Mouse (Mus musculus) liver, embryonic 11.5 days (tissue): ENCODE measurements around the gene Wdr19. TPM values are rescaled to one million over a fixed set of nuclear protein-coding genes. Genes with fewer than 3 reads are reported as not detected.

ENCODE experiments used
- ATAC-seq: fragments of 200-750 bp; cut with Nextera tagmentation; replicated peaks from 2 replicates; pipeline ENCODE4 v1.8.0; 2017; ENCODE audit warnings: moderate number of reproducible peaks, mild to moderate bottlenecking, moderate TSS enrichment, moderate library complexity; ENCODE audit not compliant: low FRiP score
- DNase-seq: peaks from one replicate; pipeline ENCODE4 v3.0.0-alpha.2; 2017; ENCODE audit warnings: low spot score
- H3K27ac ChIP-seq: fragments of 300-500 bp; sonication (generic); 2 replicates; pipeline ENCODE4 v1.5.1; 2014; ENCODE audit warnings: mild to moderate bottlenecking, low read depth, low read length, control low read depth
- H3K27me3 ChIP-seq: fragments of 300-500 bp; sonication (generic); replicated peaks from 2 replicates; pipeline ENCODE4 v1.6.1; 2014; ENCODE audit warnings: low read length, mixed read lengths; ENCODE audit not compliant: control insufficient read depth, insufficient read depth
- H3K36me3 ChIP-seq: fragments of 300-500 bp; sonication (generic); 2 replicates; pipeline ENCODE4 v1.6.1; 2014; ENCODE audit warnings: mild to moderate bottlenecking, low read length, moderate library complexity, mixed read lengths; ENCODE audit not compliant: control insufficient read depth, insufficient read depth
- H3K4me1 ChIP-seq: fragments of 300-500 bp; sonication (generic); replicated peaks from 2 replicates; pipeline ENCODE4 v1.6.1; 2014; ENCODE audit warnings: low read length, mixed read lengths; ENCODE audit not compliant: control insufficient read depth, insufficient read depth
- H3K4me2 ChIP-seq: fragments of 300-500 bp; sonication (generic); 2 replicates; pipeline ENCODE4 v1.6.1; 2014; ENCODE audit warnings: mild to moderate bottlenecking, control low read depth, moderate library complexity
- H3K4me3 ChIP-seq: fragments of 300-500 bp; sonication (generic); 2 replicates; pipeline ENCODE4 v1.5.1; 2014; ENCODE audit warnings: low read depth, low read length, control low read depth
- H3K9ac ChIP-seq: fragments of 300-500 bp; sonication (generic); 2 replicates; pipeline ENCODE4 v1.6.1; 2014; ENCODE audit warnings: low read depth, low read length, control low read depth
- H3K9me3 ChIP-seq: fragments of 300-500 bp; sonication (generic); 2 replicates; pipeline ENCODE4 v1.6.1; 2016; ENCODE audit warnings: low read length, inconsistent platforms, mixed read lengths; ENCODE audit not compliant: control insufficient read depth
- WGBS: fragments of 180-500 bp; shearing (Covaris S2); extraction: QIAGEN DNeasy Blood & Tissue Kit; methylation state at CpG from one replicate; pipeline ENCODE4 v1.1.7; 2014; 5-methylcytosine and 5-hydroxymethylcytosine counted together
- polyA plus RNA-seq: library from polyadenylated mRNA; unstranded; fragments of >200 nt; fragmentation: Nextera tagmentation; extraction: Ambion mirVana; gene quantifications from 2 replicates; pipeline ENCODE4 v1.2.1, GENCODE M21; 2014

Wdr19 gene
- polyA plus RNA-seq: 4.9 and 5.8 TPM in 2 replicates

- Histone ChIP-seq H3K4me3 (peak within 1 kb of the TSS; percentile 72), H3K9ac (peak within 1 kb of the TSS; percentile 66), H3K9me3 (no peaks in the 10 kb centered on the region), H3K4me2 (peak within 1 kb of the TSS; percentile 88), H3K27me3 (no peaks in the 10 kb centered on the region), H3K36me3 (no peaks in the 10 kb centered on the region), H3K27ac (peak within 1 kb of the TSS; percentile 38; the same call in 1 of the 2 replicates), H3K4me1 (no peaks in the 10 kb centered on the region; the same call in 1 of the 2 replicates)
- peak; percentile 95 for DNase-seq
- ATAC-seq: peak; percentile 100
- under 1% methylated on average over 37 of the region's 37 CpGs for WGBS
Observed at GRCm38 (mm10) chr5:65199346-65200128, at the start of gene Wdr19. Wdr19 (plus strand) TSS chr5:65199696.

- WGBS: 90% methylated on average over 6 of the region's 6 CpGs
- no peaks in the 10 kb centered on the region for H3K4me1 ChIP-seq
- H3K36me3 ChIP-seq: no peaks in the 10 kb centered on the region; the same call in 1 of the 2 replicates
Observed at GRCm38 (mm10) chr5:65149706-65150105, 49.8 kb upstream of the Wdr19 start.

DNA sequence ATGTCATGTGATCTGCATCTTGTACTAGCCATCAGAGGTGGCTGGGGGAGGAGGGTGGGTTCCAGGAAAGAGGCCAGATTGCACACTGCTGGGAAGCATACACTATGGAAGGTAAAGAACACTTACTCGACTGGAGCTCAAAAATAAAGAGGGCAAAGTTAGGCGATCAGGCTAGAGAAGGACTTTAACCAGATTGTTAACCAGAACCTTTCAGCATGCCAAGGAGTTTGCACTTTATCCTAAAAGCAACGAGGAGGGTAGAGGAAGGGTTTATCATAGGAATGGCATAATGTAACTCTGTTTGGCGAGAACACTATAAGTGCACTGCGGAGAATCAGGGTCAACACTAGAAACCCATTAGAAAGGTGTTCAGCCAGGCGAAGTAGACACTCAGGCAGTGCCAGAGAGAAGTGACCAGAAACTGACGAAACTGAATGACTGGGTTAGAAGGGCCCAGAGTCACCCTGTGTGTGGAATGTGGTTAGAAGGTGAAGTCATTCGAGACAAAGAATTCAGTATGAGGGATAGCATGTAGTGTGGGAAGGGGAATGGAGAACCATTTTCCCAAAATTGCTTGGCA, 49.0 kb upstream of the Wdr19 start:
- Histone ChIP-seq H3K4me1 (no peaks in the 10 kb centered on the region), H3K4me3 (no peak overlapping the region), H3K4me2 (no peak overlapping the region), H3K9ac (no peak overlapping the region), H3K9me3 (no peaks in the 10 kb centered on the region), H3K27me3 (no peaks in the 10 kb centered on the region), H3K27ac (no peak overlapping the region), H3K36me3 (no peaks in the 10 kb centered on the region)
- WGBS: 85% methylated on average over 8 of the region's 8 CpGs
- DNase-seq (no peak), ATAC-seq (no peak)

More at GRCm38 (mm10) chr5:65149706-65150105, 49.8 kb upstream of the Wdr19 start:
- ATAC-seq: no peak
- no peak for DNase-seq
- Histone ChIP-seq H3K9ac (no peak overlapping the region), H3K27ac (no peak overlapping the region), H3K9me3 (no peaks in the 10 kb centered on the region), H3K4me2 (no peak overlapping the region), H3K4me3 (no peak overlapping the region), H3K27me3 (no peaks in the 10 kb centered on the region)

- Histone ChIP-seq H3K4me3 (no peak overlapping the region), H3K4me2 (no peak overlapping the region), H3K9ac (no peak overlapping the region), H3K27ac (no peak overlapping the region), H3K27me3 (no peaks in the 10 kb centered on the region), H3K9me3 (no peaks in the 10 kb centered on the region), H3K4me1 (no peaks in the 10 kb centered on the region), H3K36me3 (no peaks in the 10 kb centered on the region)
- no peak for ATAC-seq
- DNase-seq: no peak
- WGBS: 89% methylated on average over 3 of the region's 3 CpGs
Observed at GRCm38 (mm10) chr5:65151276-65151675, 48.2 kb upstream of the Wdr19 start.

DNA sequence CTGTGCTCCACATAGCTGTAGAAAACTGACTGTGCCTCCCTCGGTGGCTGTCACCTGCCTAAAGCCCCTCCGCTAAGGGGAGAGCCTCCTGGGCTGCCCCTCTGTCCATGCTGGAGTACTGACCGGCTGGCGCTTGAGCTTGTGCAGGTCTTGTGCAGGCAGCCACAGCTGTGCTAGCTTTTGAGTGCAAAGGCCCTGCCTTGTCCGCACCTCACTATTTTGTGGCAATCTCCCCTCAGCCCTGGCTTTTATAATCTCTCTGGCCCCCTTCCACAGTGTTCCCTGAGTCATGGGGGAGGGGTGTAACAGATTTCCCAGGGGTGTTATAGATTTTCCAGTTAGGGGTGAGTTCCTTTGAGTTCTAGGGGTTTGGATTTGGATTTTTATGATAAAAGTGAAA, 47.7 kb upstream of the Wdr19 start:
- H3K27me3 ChIP-seq: no peaks in the 10 kb centered on the region
- 90% methylated on average over 5 of the region's 5 CpGs for WGBS
- DNase-seq (no peak), ATAC-seq (no peak)
- no peak overlapping the region for H3K4me2 ChIP-seq
- H3K4me1 ChIP-seq: no peaks in the 10 kb centered on the region
- H3K9ac ChIP-seq: no peak overlapping the region
- no peaks in the 10 kb centered on the region for H3K9me3 ChIP-seq
- H3K4me3 ChIP-seq: no peak overlapping the region
- peaks cover 1% of the 10 kb centered on the region; the same call in 1 of the 2 replicates for H3K36me3 ChIP-seq
- H3K27ac ChIP-seq: no peak overlapping the region

GRCm38 (mm10) chr5:65154287-65154686, 45.2 kb upstream of the Wdr19 start:
- ATAC-seq: no peak
- H3K4me1 ChIP-seq: no peaks in the 10 kb centered on the region
- peaks cover 2% of the 10 kb centered on the region; the same call in 1 of the 2 replicates for H3K36me3 ChIP-seq
- no peaks in the 10 kb centered on the region for H3K9me3 ChIP-seq
- 77% methylated on average over 6 of the region's 6 CpGs for WGBS
- H3K27ac ChIP-seq: no peak overlapping the region
- no peak overlapping the region for H3K4me2 ChIP-seq
- H3K27me3 ChIP-seq: no peaks in the 10 kb centered on the region
- no peak overlapping the region for H3K4me3 ChIP-seq
- no peak overlapping the region for H3K9ac ChIP-seq
- no peak for DNase-seq

DNA sequence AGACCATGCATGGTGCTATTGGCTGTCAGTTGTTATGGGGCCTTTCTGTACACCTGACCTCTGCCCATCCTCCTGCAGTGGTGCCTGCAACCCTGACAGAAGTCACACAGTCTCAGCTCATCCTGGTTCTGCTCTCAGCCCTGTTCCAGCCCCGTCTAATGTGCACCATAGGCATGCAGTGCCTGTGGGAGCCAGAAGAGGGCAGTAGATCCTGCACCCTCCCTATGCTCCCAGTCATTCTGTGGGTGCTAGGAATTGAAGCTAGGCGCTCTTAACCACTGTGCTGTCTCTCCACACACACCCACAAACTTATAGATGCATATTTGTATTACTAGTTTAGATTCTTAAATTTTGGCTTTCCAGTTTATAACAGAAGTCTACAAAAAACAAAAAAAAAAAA, 42.6 kb upstream of the Wdr19 start:
- no peak for DNase-seq
- H3K9me3 ChIP-seq: no peaks in the 10 kb centered on the region
- WGBS: 74% methylated on average over 2 of the region's 2 CpGs
- H3K4me1 ChIP-seq: no peaks in the 10 kb centered on the region
- H3K4me3 ChIP-seq: no peak overlapping the region
- H3K27me3 ChIP-seq: no peaks in the 10 kb centered on the region
- H3K36me3 ChIP-seq: peaks cover 2% of the 10 kb centered on the region; the same call in 1 of the 2 replicates
- 0 out of 2 replicates have a peak, but pooled peaks have one; percentile 45 for ATAC-seq
- H3K4me2 ChIP-seq: no peak overlapping the region
- H3K9ac ChIP-seq: no peak overlapping the region
- H3K27ac ChIP-seq: no peak overlapping the region

DNA sequence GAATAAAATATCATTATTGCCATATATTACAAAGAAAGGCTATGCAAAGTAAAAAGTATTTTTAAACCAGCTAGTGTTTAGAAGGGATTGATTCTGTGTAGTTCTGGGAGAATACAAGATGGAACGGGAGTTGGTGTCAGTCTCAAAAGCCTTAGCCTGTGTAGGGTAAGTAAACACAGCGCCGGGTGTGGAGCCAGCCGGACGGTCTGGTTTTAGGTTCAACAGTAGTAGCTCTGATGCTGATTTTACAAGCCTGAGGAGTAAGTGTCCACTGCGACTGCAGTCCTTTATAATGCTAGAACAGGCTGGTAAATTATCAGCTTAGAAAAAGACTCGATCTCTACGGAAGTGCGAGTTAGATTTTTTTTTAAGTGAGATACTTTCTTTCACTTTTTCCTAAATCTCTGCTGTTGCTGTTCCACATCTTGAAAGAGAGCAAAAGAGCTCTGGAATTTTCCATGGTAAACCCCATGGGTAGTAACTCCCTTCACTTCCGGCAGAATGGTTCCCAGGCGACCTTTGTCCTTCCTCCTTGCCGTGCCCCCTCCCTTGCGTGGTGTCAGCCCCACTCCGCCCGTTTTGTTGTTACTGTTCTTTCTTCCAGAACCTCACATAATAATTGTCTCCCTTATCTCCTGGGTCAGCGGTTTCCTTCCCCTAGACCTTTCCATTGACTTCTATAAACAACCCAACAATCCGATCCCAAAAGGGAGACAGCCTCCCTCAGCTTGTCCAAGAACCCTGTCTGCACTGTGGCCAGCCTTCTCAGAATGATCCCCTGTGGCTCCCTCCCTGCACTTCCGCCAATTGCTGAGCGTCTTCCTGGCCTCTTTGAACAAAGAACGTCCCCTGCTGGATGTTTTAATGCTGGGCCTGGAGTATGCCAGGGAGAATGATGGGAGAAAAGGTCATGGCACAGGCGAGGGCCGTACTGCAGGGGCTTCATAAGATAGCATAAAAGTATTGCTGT, 41.8 kb upstream of the Wdr19 start:
- Histone ChIP-seq H3K27ac (0 out of 2 replicates have a peak overlapping the region, but pooled peaks have one; percentile 44), H3K36me3 (peaks cover 2% of the 10 kb centered on the region; the same call in 1 of the 2 replicates), H3K4me3 (no peak overlapping the region), H3K4me2 (no peak overlapping the region), H3K4me1 (no peaks in the 10 kb centered on the region), H3K9ac (no peak overlapping the region), H3K9me3 (no peaks in the 10 kb centered on the region), H3K27me3 (no peaks in the 10 kb centered on the region)
- ATAC-seq: 0 out of 2 replicates have a peak, but pooled peaks have one; percentile 29
- no peak for DNase-seq
- 66% methylated on average over 22 of the region's 22 CpGs for WGBS
